Mouse (Mus musculus): ENCODE data around the gene Rnf126.
"Not testable (repeated sequence)": the region's sequence is repeated elsewhere in the genome, so short reads cannot be mapped to it uniquely, and the experiment has no call there.

Gene Rnf126

GRCm38 (mm10) chr10:79765228-79765745 lies 1.5 kb downstream of the Rnf126 start:
- DNase-seq, result no peak

GRCm38 (mm10) chr10:79764234-79764633 lies 2.5 kb downstream of the Rnf126 start:
- no peak for DNase-seq

GRCm38 (mm10) chr10:79762875-79763274 lies 3.9 kb downstream of the Rnf126 start:
- no peak for DNase-seq

GRCm38 (mm10) chr10:79760603-79761143 lies 6.1 kb downstream of the Rnf126 start:
- DNase-seq, result no peak

GRCm38 (mm10) chr10:79759675-79760074 lies 7.1 kb downstream of the Rnf126 start:
- DNase-seq, result not testable (repeated sequence)

- DNase-seq, result no peak
Measured at GRCm38 (mm10) chr10:79756660-79757059, 10.1 kb downstream of the Rnf126 start.

GRCm38 (mm10) chr10:79755854-79756253 lies 10.9 kb downstream of the Rnf126 start:
- DNase-seq, result no peak

GRCm38 (mm10) chr10:79754856-79755516 lies 11.8 kb downstream of the Rnf126 start, which contains the start of gene Fgf22:
Gene Fgf22 (plus strand): TSS chr10:79755076.
- peak; percentile 38 for DNase-seq

- DNase-seq, result no peak
Measured at GRCm38 (mm10) chr10:79748496-79748895, 18.3 kb downstream of the Rnf126 start.

- DNase-seq, result peak; percentile 31
Measured at GRCm38 (mm10) chr10:79746774-79747151, 20.0 kb downstream of the Rnf126 start.

GRCm38 (mm10) chr10:79745898-79746773 lies 20.6 kb downstream of the Rnf126 start, which contains the start of gene Polrmt:
Gene Polrmt (minus strand): TSS chr10:79746581.
- DNase-seq, result peak; percentile 96

- DNase-seq, result no peak
Measured at GRCm38 (mm10) chr10:79745411-79745810, 21.3 kb downstream of the Rnf126 start.

GRCm38 (mm10) chr10:79743650-79744365 lies 22.9 kb downstream of the Rnf126 start:
- no peak for DNase-seq

- no peak for DNase-seq
Measured at GRCm38 (mm10) chr10:79743161-79743560, 23.6 kb downstream of the Rnf126 start.

GRCm38 (mm10) chr10:79740863-79741262 lies 25.9 kb downstream of the Rnf126 start:
- no peak for DNase-seq

- no peak for DNase-seq
Measured at GRCm38 (mm10) chr10:79739234-79739633, 27.5 kb downstream of the Rnf126 start.

GRCm38 (mm10) chr10:79738259-79738658 lies 28.5 kb downstream of the Rnf126 start:
- DNase-seq, result peak; percentile 36

GRCm38 (mm10) chr10:79736706-79737105 lies 30.0 kb downstream of the Rnf126 start:
- no peak for DNase-seq

- no peak for DNase-seq
Measured at GRCm38 (mm10) chr10:79735361-79735760, 31.4 kb downstream of the Rnf126 start.

- DNase-seq, result no peak
Measured at GRCm38 (mm10) chr10:79733847-79734246, 32.9 kb downstream of the Rnf126 start.

GRCm38 (mm10) chr10:79732500-79732899 lies 34.3 kb downstream of the Rnf126 start:
- DNase-seq, result peak; percentile 65

- no peak for DNase-seq
Measured at GRCm38 (mm10) chr10:79729357-79729965, 37.3 kb downstream of the Rnf126 start.

All from thymus, postnatal 14 days (tissue).